Mouse (Mus musculus): Measurements from ENCODE around the gene Tnfaip8l3.

DNA sequence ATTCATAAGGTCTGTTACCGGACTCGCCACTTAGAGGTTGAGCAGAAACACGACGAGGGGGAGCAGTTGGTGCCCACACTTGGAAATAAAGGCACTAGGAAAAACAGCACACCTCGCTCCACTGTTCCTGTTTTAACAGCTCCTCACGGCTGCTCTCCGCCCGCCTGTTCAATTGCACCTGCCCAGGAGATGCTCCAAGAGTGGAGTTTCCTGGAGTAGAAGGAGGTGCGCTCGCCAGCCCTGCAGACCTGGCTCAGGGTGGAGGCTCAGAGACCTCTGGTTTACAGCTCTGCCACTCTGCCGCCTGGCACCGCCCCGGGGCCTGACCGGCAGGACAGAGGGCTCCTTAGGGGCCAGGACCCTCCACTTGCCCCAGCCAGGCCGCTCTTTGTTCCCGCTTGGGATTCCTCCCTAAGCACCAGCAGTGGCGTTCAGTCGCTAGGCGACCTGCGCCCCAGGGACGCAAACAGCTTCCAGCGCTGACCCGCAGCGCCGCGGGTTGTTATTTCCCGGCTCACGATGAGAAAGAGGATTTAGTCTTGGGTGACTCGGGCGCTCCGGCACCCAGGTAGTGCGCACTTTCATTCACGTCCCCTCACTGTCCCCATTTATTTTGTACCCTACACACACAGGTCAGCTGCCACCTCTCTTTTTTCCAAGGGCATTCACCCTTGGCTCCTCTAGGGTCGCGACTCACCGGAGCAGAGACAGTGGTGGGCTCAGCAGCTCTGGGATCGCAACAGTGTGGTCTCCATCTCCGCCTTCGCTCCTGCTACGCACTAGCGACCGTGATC is 93.7 kb downstream of the Tnfaip8l3 start:
- TF ChIP-seq USF1 (IDR thresholded peaks at IDR 0.05; ENCODE audit: low read depth): no peak
- no peak for TF ChIP-seq MYOG (IDR thresholded peaks at IDR 0.05; ENCODE audit: control insufficient read depth in 1 of 3, insufficient read depth in 1 of 3, insufficient read length in 2 of 3, low read depth in 2 of 3)
- no peak for TF ChIP-seq POLR2A (IDR thresholded peaks at IDR 0.05; ENCODE audit: insufficient read length, low read depth)
- no peak for TF ChIP-seq MAX (IDR thresholded peaks at IDR 0.05; ENCODE audit: low read depth)
- no peak for TF ChIP-seq TCF3 (IDR thresholded peaks at IDR 0.05; ENCODE audit: insufficient read length, low read depth)
- TF ChIP-seq E2F4 (IDR thresholded peaks at IDR 0.05; ENCODE audit: insufficient read depth): no peak

Measured in myocyte (in vitro differentiated cells).